Comparison of ENCODE assay signal across 9 mouse cellular contexts in the genomic region with DNA sequence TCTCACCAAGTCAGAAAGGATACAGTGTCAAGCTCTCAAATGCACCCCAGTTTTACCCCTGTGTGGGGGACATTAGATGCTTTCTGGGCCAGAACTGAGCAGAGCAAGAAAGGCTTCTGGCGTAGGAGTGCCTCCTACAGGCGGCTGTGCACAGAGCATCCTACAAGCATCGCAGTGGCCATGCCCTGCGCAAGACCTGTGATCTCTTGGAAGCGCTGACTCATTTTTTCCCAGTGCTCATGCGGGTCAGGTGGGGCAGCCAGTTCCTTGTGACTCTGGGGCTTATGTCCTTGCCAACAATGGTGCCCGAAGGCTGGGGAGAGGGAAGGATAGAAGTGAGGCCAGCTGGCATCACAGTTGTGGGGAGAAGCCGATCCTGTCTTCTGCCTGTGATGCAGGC. TPM values are rescaled to one million over a fixed set of nuclear protein-coding genes. Genes with fewer than 3 reads are reported as not detected.
A peak's percentile ranks its signal among the peaks of the same experiment; 100 is the strongest.
DNase-seq lines count a peak whose midpoint lies in the region; ATAC-seq lines count a peak whose summit lies in the region.
"Had no signal": no experiment of that assay in that cellular context is flagged by ENCODE, and none has a peak within 500 bp of the region (broad histone marks: within the 10 kb centered on the region; RNA-seq: fewer than 3 reads in every experiment).

No protein-coding gene starts in this region.

- ATAC-seq in kidney, embryonic 16.5 days (ENCODE audit: low FRiP score, low TSS enrichment): no peak
- ATAC-seq in inflammation-experienced regulatory T-cells, adult 6 months: peak; percentile 38
- ATAC-seq in kidney, embryonic 14.5 days (ENCODE audit: low FRiP score, low TSS enrichment): no peak

- no peak overlapping the region for H3K9ac ChIP-seq in kidney, embryonic 16.5 days (replicated peaks; ENCODE audit: low read length)
- H3K9ac ChIP-seq in kidney, embryonic 14.5 days (ENCODE audit: low read depth, low read length): no peak overlapping the region
- H3K9ac ChIP-seq: limb, embryonic 15.5 days had no signal

- peaks cover 9% of the 10 kb centered on the region; the same call in 1 of the 2 replicates for H3K4me1 ChIP-seq in kidney, embryonic 16.5 days (ENCODE audit: insufficient read depth, low read length)
- no peaks in the 10 kb centered on the region for H3K4me1 ChIP-seq in kidney, embryonic 14.5 days (ENCODE audit: control insufficient read depth, insufficient read depth, low read length)

- DNase-seq in kidney, postnatal 4 days: peak; percentile 68 to 69
- peak; percentile 92 for DNase-seq in 416B (ENCODE audit: low read depth)
- DNase-seq in Muller cell, postnatal 12 days (ENCODE audit: inconsistent ontology term): peak; percentile 41
- peak; percentile 81 for DNase-seq in cerebellum, adult 8-10 months
- DNase-seq in thymus, postnatal 4 days: peak; percentile 81

- no peaks in the 10 kb centered on the region for H3K9me3 ChIP-seq in kidney, embryonic 16.5 days (ENCODE audit: low read length)
- no peaks in the 10 kb centered on the region for H3K9me3 ChIP-seq in kidney, embryonic 14.5 days (ENCODE audit: control insufficient read depth, low read length)
- H3K9me3 ChIP-seq: limb, embryonic 15.5 days had no signal

- no peak overlapping the region for H3K27ac ChIP-seq in kidney, embryonic 16.5 days (ENCODE audit: low read length)
- no peak overlapping the region for H3K27ac ChIP-seq in kidney, embryonic 14.5 days (ENCODE audit: low read depth, low read length)
- H3K27ac ChIP-seq: limb, embryonic 15.5 days had no signal

- no peaks in the 10 kb centered on the region for H3K27me3 ChIP-seq in kidney, embryonic 16.5 days (ENCODE audit: insufficient read depth, low read length)
- H3K27me3 ChIP-seq in kidney, embryonic 14.5 days (ENCODE audit: control insufficient read depth, insufficient read depth, low read length): no peaks in the 10 kb centered on the region
- H3K27me3 ChIP-seq: limb, embryonic 15.5 days had no signal

- no peak overlapping the region for H3K4me3 ChIP-seq in kidney, embryonic 16.5 days (ENCODE audit: low read length)
- no peak overlapping the region for H3K4me3 ChIP-seq in kidney, embryonic 14.5 days (ENCODE audit: low read length)
- H3K4me3 ChIP-seq: limb, embryonic 15.5 days had no signal

- no peak overlapping the region for H3K4me2 ChIP-seq in kidney, embryonic 16.5 days (replicated peaks; ENCODE audit: low read depth, low read length)
- H3K4me2 ChIP-seq in kidney, embryonic 14.5 days (replicated peaks; ENCODE audit: low read depth, low read length): no peak overlapping the region
- H3K4me2 ChIP-seq: limb, embryonic 15.5 days had no signal

- H3K36me3 ChIP-seq in kidney, embryonic 16.5 days (ENCODE audit: insufficient read depth, low read length): no peaks in the 10 kb centered on the region
- no peaks in the 10 kb centered on the region for H3K36me3 ChIP-seq in kidney, embryonic 14.5 days (ENCODE audit: control insufficient read depth, insufficient read depth, low read length)
- H3K36me3 ChIP-seq: limb, embryonic 15.5 days had no signal

- WGBS in kidney, embryonic 16.5 days: 55% methylated on average over 8 of the region's 8 CpGs
- WGBS in kidney, embryonic 14.5 days: 53% methylated on average over 8 of the region's 8 CpGs

RNA-seq across cellular contexts. Expression of a gene that starts 54.6 kb away (rescaled TPM):
- polyA plus RNA-seq in kidney, embryonic 16.5 days (2015; fragmentation: Nextera tagmentation; extraction: Ambion mirVana): 6.9 and 9.2 TPM in 2 replicates
- 1 to 10 TPM in 2 of 3 experiments, under 1 TPM in 1; 0.87 to 8.7 (median 8.6) TPM for polyA plus RNA-seq in inflammation-experienced regulatory T-cells, adult 6 months (2017; shearing (Covaris generic))
- 4.2 and 5.1 TPM in 2 replicates for polyA plus RNA-seq in kidney, embryonic 14.5 days (2014; fragmentation: Nextera tagmentation; extraction: Ambion mirVana)

Comparison
In these comparisons a context has a peak if more than half of its experiments do, and no peak if none do; other contexts are left out.
1. DNase-seq: peak in every context shown above with its lines; median percentile 92 in 416B; 81 in cerebellum, adult 8-10 months; 81 in thymus, postnatal 4 days; 68 in kidney, postnatal 4 days; 41 in Muller cell, postnatal 12 days.